Mouse (Mus musculus) megakaryocyte, embryonic 14.5 days (primary cell): Measurements from ENCODE around the gene Gm20388. TPM values are rescaled to one million over a fixed set of nuclear protein-coding genes. Genes with fewer than 3 reads are reported as not detected.
"Not testable (repeated sequence)": the region's sequence is repeated elsewhere in the genome, so short reads cannot be mapped to it uniquely, and the experiment has no call there.

Source experiments
- H3K27me3 ChIP-seq: replicated peaks from 2 replicates; pipeline ENCODE3; 2012; ENCODE audit warnings: inconsistent platforms
- H3K36me3 ChIP-seq: replicated peaks from 2 replicates; pipeline ENCODE3; 2012; ENCODE audit warnings: low read length, inconsistent platforms, mixed read lengths
- H3K4me1 ChIP-seq: 2 replicates; pipeline ENCODE4 v1.6.1; 2012; ENCODE audit warnings: inconsistent platforms
- H3K4me3 ChIP-seq: replicated peaks from 2 replicates; pipeline ENCODE3; 2012; ENCODE audit warnings: moderate library complexity, mild to moderate bottlenecking, inconsistent platforms
- H3K9me3 ChIP-seq: 2 replicates; pipeline ENCODE4 v1.6.1; 2012; ENCODE audit warnings: inconsistent platforms
- FLI1 ChIP-seq: IDR thresholded peaks from 2 replicates; pipeline ENCODE4 v1.6.1; 2012; ENCODE audit warnings: low read length, inconsistent platforms, mixed read lengths
- GATA1 ChIP-seq: IDR thresholded peaks from 3 replicates; pipeline ENCODE4 v1.6.1; 2012; ENCODE audit warnings: mixed read lengths, low read length, inconsistent platforms, borderline replicate concordance
- polyA plus RNA-seq: library from polyadenylated mRNA; stranded (reverse); fragments of >175 nt; gene quantifications from 2 replicates; pipeline ENCODE4 v1.2.3, GENCODE M21; 2012; ENCODE audit warnings: low replicate concordance; ENCODE audit not compliant: insufficient read depth

The Gm20388 gene
- polyA plus RNA-seq, 1 experiment = 111 TPM

DNA sequence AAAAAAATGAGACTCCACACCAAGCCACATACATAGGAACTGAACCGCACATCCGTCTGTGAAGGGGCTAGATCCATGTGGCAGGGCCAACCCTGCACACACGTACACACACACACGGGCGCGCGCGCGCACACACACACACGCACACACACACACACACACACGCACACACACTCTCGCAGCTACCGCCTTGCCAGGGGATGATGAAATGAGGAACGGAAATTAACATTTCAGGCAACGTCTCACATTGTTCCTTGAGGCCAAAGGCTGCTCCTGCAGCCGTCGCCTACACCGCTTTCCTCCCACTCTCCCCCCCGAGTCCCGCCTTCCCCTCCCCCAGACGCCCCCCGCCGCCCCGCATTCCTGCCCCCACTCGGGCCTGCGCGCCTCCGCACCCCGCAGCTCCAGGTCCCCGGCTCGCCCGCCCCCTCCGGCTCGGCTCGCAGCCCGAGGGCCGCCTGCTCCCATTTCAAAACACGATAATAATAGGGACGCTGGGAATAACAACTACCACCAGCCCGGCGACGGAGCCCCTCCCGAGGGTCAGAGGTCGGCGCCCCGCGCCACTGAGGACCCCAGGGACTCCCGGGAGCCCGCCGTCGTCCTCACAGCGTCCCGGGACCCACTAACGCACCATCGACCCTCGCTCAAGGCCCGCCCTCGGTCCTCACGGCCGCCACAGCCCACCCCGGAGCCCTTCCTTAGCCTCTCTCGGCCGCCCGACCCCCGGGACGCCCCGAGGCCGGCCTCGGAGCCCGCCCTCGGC, 3130.6 kb downstream of the Gm20388 start:
- no peak for TF ChIP-seq GATA1
- no peak for TF ChIP-seq FLI1
- Histone ChIP-seq H3K36me3 (peaks cover 22% of the 10 kb centered on the region), H3K9me3 (no peaks in the 10 kb centered on the region), H3K27me3 (no peaks in the 10 kb centered on the region), H3K4me1 (peaks cover 58% of the 10 kb centered on the region), H3K4me3 (peak overlapping the region; percentile 96)

DNA sequence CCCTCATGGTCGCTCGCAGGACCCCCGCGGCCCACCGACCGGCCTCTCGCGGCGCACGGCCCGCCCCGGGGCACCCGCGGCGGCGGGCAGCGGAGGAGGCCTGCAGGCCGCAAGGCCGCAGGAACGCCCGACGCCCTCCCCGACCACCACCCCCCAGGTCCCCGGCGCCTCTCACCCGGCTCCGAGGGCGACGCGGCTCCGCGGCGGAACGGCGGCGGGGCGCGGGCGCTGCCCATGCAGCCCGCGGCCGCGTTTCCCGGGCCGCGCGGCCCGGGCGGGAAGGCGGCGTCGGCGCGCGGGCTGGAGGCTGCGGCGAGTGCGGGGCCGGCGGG, 3131.1 kb downstream of the Gm20388 start:
- Histone ChIP-seq H3K4me3 (peak overlapping the region; percentile 96), H3K9me3 (no peaks in the 10 kb centered on the region), H3K36me3 (peaks cover 22% of the 10 kb centered on the region), H3K4me1 (peaks cover 52% of the 10 kb centered on the region), H3K27me3 (no peaks in the 10 kb centered on the region)
- TF ChIP-seq FLI1 (no peak), GATA1 (no peak)

DNA sequence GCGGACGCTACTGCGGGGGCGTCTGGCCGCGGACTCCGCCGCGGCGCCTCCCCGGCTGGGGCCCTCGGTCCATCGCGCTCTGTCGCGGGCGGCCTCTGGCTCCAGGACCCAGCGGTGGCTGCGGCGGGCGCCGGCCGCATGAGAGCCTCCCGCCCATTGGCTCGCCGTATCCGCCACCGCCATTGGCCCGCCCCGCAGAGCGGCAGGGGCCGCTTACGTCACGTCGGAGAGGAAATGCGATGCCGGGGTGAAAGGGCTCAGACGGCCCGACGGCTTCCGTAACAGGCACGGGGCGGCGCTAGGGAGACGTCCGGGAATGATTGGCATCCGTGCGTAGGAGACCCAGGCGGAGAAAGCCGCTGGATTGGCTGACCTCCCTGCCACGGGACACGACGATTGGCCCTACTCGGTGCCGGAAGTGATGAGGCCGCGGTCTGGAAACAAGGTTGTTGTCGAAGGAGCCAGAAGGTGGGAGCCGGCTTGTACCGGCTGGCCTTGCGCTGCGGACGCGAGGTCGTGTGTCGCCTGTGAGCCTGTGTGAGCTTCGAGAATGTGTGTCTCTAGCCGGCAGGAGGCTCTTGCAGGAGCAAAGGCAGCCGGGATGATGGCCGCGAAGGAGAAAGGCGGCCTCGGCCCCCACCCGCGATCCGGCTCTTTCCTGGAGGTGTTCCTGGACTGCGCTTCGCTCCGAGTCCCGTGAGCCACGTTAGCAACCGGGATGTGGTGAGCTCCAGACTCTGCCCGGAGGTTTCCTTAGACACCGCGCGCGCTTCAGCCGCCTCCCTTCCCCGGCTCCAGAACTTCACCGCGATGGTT, 3131.7 kb downstream of the Gm20388 start, which contains the start of gene Ankrd11:
Gene Ankrd11, minus strand, starts transcription at position 120 of the 816 bp plus-strand sequence.
- H3K4me1 ChIP-seq = peaks cover 46% of the 10 kb centered on the region

DNA sequence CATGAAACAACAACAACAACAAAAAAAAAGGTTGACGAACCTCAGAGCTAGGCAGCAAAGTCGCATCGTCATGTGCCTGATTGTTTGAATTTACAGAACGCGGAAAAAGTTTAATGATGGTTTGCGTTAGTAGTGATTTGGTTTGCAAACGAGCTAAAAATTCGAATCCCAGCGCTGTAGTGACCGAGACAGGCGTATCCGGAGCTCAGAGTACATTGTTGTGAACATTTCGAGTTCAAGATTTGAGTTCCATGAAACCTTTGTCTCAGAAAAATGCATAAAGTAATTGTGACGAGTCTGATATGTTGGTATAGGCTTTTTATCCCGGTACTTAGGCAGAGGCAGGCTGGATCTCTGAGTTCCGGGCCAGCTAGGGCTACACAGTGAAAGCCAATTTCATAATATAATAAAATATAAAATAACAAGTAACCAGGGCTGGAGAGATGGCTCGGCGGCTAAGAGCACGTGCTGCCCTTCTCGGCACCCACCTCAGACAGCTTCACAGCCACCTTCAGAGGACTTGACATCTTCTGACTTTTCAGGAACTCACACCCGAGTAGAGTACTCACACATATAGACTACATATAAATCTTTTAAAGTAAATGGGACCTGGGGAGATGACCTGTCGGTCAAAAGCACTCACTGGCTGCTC, 3132.5 kb downstream of the Gm20388 start:
- TF ChIP-seq FLI1 (no peak), GATA1 (no peak)
- Histone ChIP-seq H3K4me1 (peaks cover 41% of the 10 kb centered on the region), H3K36me3 (peaks cover 22% of the 10 kb centered on the region)

More for the DNA sequence above, 3131.7 kb downstream of the Gm20388 start, which contains the start of gene Ankrd11:
- TF ChIP-seq FLI1 = peak; percentile 58; the same call in 1 of the 2 replicates
- TF ChIP-seq GATA1 = no peak
- H3K36me3 ChIP-seq = peaks cover 22% of the 10 kb centered on the region
- H3K27me3 ChIP-seq = no peaks in the 10 kb centered on the region
- peak within 1 kb of the TSS; percentile 96 for H3K4me3 ChIP-seq
- no peaks in the 10 kb centered on the region for H3K9me3 ChIP-seq

DNA sequence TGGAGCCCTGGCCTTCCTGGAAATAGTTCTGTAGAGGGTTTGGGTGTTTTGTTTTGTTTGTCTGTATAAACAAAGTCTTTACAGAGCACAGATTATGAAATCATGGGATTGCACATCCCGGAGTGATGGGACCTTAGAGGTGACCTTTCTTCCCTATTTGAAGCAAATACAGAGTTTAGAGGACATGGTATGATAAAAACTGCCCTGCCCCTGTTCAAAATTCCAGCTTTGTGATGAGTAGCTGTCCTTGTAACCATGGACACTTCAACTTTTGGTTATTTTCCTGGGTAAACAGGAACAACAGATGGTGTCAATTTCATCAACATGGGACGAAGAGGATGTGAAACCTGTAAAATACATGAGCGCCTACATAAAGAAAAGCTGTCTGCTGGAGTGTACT, 3133.3 kb downstream of the Gm20388 start:
- no peaks in the 10 kb centered on the region for H3K27me3 ChIP-seq
- H3K9me3 ChIP-seq = no peaks in the 10 kb centered on the region
- peaks cover 33% of the 10 kb centered on the region for H3K4me1 ChIP-seq
- H3K36me3 ChIP-seq = peaks cover 18% of the 10 kb centered on the region
- peak overlapping the region; percentile 96 for H3K4me3 ChIP-seq
- TF ChIP-seq FLI1 (no peak), GATA1 (no peak)

More for the DNA sequence above, 3132.5 kb downstream of the Gm20388 start:
- Histone ChIP-seq H3K9me3 (no peaks in the 10 kb centered on the region), H3K27me3 (no peaks in the 10 kb centered on the region), H3K4me3 (peak overlapping the region; percentile 96)

DNA sequence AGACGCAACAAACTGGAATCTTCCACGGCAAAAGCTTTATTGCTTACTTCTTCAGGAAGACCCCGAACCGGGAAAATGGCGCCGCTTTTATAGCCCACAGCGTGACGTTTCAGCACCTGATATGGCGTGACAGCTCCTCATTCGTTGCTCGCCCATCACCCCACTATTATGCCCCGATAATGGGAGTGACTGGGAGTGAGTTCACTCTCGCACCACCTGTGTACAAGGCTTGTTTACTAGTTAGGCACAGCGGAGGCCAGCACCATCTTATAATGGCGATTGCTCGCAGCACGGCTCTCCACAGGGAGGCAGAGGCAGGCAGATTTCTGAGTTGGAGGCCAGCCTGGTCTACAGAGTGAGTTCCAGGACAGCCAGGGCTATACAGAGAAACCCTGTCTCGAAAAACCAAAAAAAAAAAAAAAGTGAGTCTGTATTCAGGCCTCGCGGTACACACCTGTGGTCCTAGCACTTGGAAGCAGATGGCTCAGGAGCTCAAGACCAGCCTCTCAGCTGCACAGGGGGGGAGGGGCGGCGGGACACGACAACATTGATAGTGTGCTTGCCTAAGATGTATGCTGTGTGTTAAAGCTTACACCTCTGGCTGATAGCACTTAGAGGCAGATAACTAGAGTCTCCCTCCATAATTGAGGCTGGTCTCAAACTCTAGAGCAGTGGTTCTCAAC, 3134.2 kb downstream of the Gm20388 start:
- H3K27me3 ChIP-seq, H3K9me3 ChIP-seq, H3K4me3 ChIP-seq: not testable (repeated sequence)
- peaks cover 24% of the 10 kb centered on the region for H3K4me1 ChIP-seq
- peaks cover 18% of the 10 kb centered on the region for H3K36me3 ChIP-seq

DNA sequence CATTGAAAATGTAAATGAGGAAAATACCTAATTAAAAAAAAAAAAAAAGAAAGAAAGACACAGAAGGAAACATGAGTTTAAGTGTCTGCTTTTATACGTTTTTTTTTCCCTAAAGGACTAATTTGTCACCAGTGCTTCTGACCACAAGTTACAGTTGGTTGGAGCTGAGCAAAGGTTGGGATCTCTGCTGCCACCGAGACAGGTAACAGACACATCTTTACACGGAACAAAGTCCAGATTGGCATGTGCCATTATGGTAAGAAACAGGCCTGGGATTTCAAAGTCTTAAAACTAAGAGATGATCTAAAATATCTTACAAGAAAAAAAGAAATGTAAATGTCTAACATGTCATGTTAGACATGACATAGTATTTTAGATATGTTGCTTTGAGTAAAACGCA, 3136.1 kb downstream of the Gm20388 start:
- TF ChIP-seq FLI1 = no peak
- no peak for TF ChIP-seq GATA1
- H3K4me3 ChIP-seq = no peak overlapping the region
- no peaks in the 10 kb centered on the region for H3K27me3 ChIP-seq
- peaks cover 21% of the 10 kb centered on the region for H3K4me1 ChIP-seq
- peaks cover 18% of the 10 kb centered on the region for H3K36me3 ChIP-seq
- no peaks in the 10 kb centered on the region for H3K9me3 ChIP-seq

DNA sequence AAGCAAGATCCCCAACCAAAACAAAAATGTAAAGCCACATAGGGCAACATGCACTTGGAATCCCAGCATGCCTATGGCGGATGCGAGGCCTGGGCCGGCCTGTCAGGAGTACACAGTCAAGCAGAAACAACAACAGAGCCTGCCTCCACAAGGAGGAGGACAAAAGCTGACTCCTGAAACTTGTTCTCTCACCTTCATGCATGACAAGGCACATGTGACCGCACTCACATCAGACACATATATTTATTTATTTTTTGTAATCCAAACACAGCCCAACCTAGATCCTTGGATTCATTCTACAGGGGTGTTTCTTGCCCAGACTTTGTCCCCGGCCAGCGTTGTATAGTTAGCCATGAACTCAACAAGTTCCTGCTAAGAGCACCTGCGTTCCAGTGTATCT, 3137.2 kb downstream of the Gm20388 start:
- H3K4me3 ChIP-seq = no peak overlapping the region
- H3K4me1 ChIP-seq = peaks cover 29% of the 10 kb centered on the region
- H3K9me3 ChIP-seq = no peaks in the 10 kb centered on the region
- H3K27me3 ChIP-seq = no peaks in the 10 kb centered on the region
- H3K36me3 ChIP-seq = peaks cover 18% of the 10 kb centered on the region
- no peak for TF ChIP-seq FLI1
- no peak for TF ChIP-seq GATA1

DNA sequence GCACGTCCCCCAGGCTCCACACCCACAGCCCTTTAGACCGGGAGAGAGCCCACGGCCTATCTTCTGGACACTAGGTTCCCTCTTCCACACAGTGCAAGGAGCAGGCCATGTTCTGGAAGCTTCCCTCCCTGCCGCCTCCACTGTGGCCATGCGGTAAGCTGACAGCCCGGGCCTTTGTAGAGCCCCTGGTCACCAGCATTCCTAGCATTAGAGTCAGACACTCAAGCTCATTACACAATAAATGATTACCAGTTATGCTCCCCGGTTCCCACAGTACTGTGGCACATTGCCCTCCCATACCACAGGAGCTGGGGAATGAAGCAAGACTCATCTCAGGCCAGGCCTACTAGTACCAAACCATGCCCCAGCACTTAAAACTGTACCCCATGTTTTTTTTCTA, 3137.8 kb downstream of the Gm20388 start:
- H3K4me3 ChIP-seq = no peak overlapping the region
- H3K9me3 ChIP-seq = no peaks in the 10 kb centered on the region
- H3K4me1 ChIP-seq = peaks cover 31% of the 10 kb centered on the region
- peaks cover 18% of the 10 kb centered on the region for H3K36me3 ChIP-seq
- TF ChIP-seq FLI1 = no peak
- no peak for TF ChIP-seq GATA1
- no peaks in the 10 kb centered on the region for H3K27me3 ChIP-seq

DNA sequence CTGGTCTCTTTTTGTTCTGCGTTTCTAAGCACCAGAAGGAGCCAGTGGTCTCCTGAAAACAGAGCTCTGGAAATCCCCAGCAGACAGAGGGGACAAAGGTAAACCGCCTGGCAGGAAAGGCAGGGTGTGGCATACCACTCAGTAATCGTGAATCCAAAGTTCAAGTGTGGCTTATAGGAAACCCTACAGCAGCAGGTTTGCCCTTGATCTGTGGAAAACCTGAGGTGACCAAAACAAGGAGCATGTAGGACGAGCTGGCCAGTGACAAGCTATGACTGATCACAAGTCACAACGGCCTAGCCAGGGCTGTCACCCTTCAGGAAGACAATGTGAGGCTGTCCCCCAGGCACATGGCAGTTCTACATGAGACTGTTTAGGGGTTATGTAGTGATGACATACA, 3140.8 kb downstream of the Gm20388 start:
- Histone ChIP-seq H3K9me3 (no peaks in the 10 kb centered on the region), H3K4me1 (peaks cover 41% of the 10 kb centered on the region), H3K4me3 (no peak overlapping the region), H3K36me3 (no peaks in the 10 kb centered on the region), H3K27me3 (no peaks in the 10 kb centered on the region)
- TF ChIP-seq GATA1 (no peak), FLI1 (no peak)
